Mouse (Mus musculus) brain, adult 2 months (tissue): ENCODE measurements around the gene Gramd4.

ENCODE experiments used
- DNase-seq: peaks from one replicate; pipeline ENCODE4 v3.0.0; 2011; ENCODE audit warnings: low read depth, low spot score

The Gramd4 gene

GRCm38 (mm10) chr15:86113342-86113710, 55.8 kb downstream of the Gramd4 start:
- peak; percentile 61 for DNase-seq

- DNase-seq = no peak
Observed at GRCm38 (mm10) chr15:86116421-86116820, 58.9 kb downstream of the Gramd4 start.

- DNase-seq = peak; percentile 67
Observed at GRCm38 (mm10) chr15:86117115-86118100, 59.9 kb downstream of the Gramd4 start.

GRCm38 (mm10) chr15:86119186-86119585, 61.7 kb downstream of the Gramd4 start:
- no peak for DNase-seq

GRCm38 (mm10) chr15:86122261-86122949, 64.9 kb downstream of the Gramd4 start:
- peak; percentile 93 for DNase-seq

- no peak for DNase-seq
Observed at GRCm38 (mm10) chr15:86123409-86123808, 65.9 kb downstream of the Gramd4 start.

GRCm38 (mm10) chr15:86124359-86124758, 66.9 kb downstream of the Gramd4 start:
- DNase-seq = peak; percentile 82

GRCm38 (mm10) chr15:86129036-86129435, 71.5 kb downstream of the Gramd4 start:
- no peak for DNase-seq

GRCm38 (mm10) chr15:86130657-86131056, 73.2 kb downstream of the Gramd4 start:
- no peak for DNase-seq

- peak; percentile 87 for DNase-seq
Observed at GRCm38 (mm10) chr15:86134941-86135783, 77.7 kb downstream of the Gramd4 start.

GRCm38 (mm10) chr15:86137638-86138037, 80.1 kb downstream of the Gramd4 start:
- peak; percentile 27 for DNase-seq

GRCm38 (mm10) chr15:86140323-86140722, 82.8 kb downstream of the Gramd4 start:
- DNase-seq = peak; percentile 78

GRCm38 (mm10) chr15:86144577-86144976, 87.1 kb downstream of the Gramd4 start:
- DNase-seq = peak; percentile 41

- no peak for DNase-seq
Observed at GRCm38 (mm10) chr15:86145046-86145445, 87.6 kb downstream of the Gramd4 start.

- DNase-seq = no peak
Observed at GRCm38 (mm10) chr15:86146922-86147321, 89.4 kb downstream of the Gramd4 start.

GRCm38 (mm10) chr15:86150593-86150992, 93.1 kb downstream of the Gramd4 start:
- DNase-seq = no peak

GRCm38 (mm10) chr15:86153481-86153960, 96.0 kb downstream of the Gramd4 start:
- DNase-seq = peak; percentile 26

- DNase-seq = no peak
Observed at GRCm38 (mm10) chr15:86156492-86156891, 99.0 kb downstream of the Gramd4 start.

- no peak for DNase-seq
Observed at GRCm38 (mm10) chr15:86159093-86159492, 101.6 kb downstream of the Gramd4 start.

- DNase-seq = no peak
Observed at GRCm38 (mm10) chr15:86159719-86160118, 102.2 kb downstream of the Gramd4 start.

GRCm38 (mm10) chr15:86160906-86161305, 103.4 kb downstream of the Gramd4 start:
- no peak for DNase-seq
